Mouse (Mus musculus) cerebellum, adult 2 months (tissue): ENCODE measurements around the gene Zscan26.

Source experiments
- CTCF ChIP-seq: fragments of 200-500 bp; IDR thresholded peaks from 2 replicates; pipeline ENCODE4 v1.5.1; 2011; ENCODE audit warnings: low read depth, mild to moderate bottlenecking, control low read depth, low read length, moderate library complexity, borderline replicate concordance; ENCODE audit not compliant: insufficient read depth
- POLR2A ChIP-seq: fragments of 200-500 bp; IDR thresholded peaks from 2 replicates; pipeline ENCODE4 v1.6.1; 2011; ENCODE audit warnings: low read length, control low read depth, borderline replicate concordance; ENCODE audit not compliant: insufficient read depth

DNA sequence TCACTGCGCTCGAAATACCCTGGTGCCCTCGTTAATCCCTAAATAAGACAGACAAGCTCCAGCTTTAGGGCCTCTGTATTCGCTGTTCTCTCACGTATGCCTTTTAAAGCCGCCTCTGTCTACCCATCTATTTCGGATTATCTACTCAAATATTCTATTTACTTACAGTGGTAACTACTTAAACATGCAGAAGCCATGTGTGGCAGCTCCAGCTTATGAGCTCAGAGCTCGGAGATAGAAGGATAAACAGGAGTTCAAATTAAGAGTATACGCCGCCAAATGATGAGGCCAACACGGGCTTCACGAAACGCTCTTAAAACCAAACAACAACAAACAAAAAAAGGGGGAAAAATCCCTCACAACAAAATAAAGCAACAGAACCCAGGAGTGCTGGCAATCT lies 488 bp downstream of the Zscan26 start:
- TF ChIP-seq CTCF: no peak
- no peak for TF ChIP-seq POLR2A
